Mouse (Mus musculus) brain, embryonic 14.5 days (tissue): ENCODE measurements at regions not wholly inside any gene's neighbourhood (a gene's known extent, or its start where the extent isn't known, plus 50 kb on each side); places are given as distances from the start of the nearest gene placed in this dataset.
"Not testable (repeated sequence)": the region's sequence is repeated elsewhere in the genome, so short reads cannot be mapped to it uniquely, and the experiment has no call there.

Experiments
- DNase-seq: peaks from one replicate; pipeline ENCODE4 v3.0.0-alpha.2; 2011; ENCODE audit warnings: low read depth
- CTCF ChIP-seq: fragments of 200-500 bp; IDR thresholded peaks from 2 replicates; pipeline ENCODE4 v1.5.1; 2012; ENCODE audit warnings: inconsistent platforms, mild to moderate bottlenecking, moderate library complexity, borderline replicate concordance; ENCODE audit not compliant: insufficient read depth, insufficient read length; ENCODE audit errors: extremely low read depth
- POLR2A ChIP-seq: fragments of 200-500 bp; IDR thresholded peaks from 2 replicates; pipeline ENCODE4 v1.6.1; 2012; ENCODE audit warnings: mild to moderate bottlenecking, inconsistent platforms, borderline replicate concordance; ENCODE audit not compliant: poor library complexity, insufficient read depth, insufficient read length, severe bottlenecking; ENCODE audit errors: extremely low read depth

DNA sequence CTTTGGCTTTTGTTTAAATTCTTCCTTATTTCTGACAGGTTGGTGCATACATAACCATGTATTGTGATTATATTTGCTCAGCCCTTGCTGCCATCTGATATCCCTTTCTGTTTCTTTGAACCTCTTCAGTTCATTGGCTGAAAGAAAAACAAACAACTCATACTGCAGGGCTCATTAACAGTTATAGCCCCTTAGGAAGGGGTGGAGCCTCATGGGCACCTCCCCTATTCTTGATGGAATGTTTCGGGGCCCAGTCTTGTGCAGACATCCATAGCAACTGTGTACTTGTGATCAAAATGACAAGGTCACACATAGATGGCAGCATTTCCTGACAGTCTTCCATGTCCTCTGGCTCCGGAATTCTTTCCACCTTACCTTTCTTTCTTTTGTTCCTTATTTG is 68.4 kb upstream of the Nmnat3 start:
- TF ChIP-seq CTCF (no peak), POLR2A (no peak)
- no peak for DNase-seq

DNA sequence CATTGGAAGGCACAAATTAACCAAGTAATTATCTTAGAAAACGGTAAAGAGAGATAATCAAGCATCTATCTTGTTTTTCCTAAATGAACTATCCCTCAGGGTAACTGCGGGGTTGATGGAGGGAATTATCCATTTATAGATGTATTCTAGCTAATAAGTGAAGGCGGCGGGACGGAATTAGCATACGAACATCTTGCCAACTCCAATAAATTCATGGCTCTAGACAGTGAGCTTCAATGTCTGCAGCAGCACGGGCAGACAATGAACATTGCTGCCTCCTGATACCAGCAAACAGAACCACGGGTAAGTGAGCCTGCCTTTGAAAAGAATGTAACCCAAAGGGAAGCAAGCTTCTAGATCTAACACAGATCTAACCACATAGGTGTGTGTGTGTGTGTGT is 66.9 kb upstream of the Nmnat3 start:
- peak; percentile 85 for DNase-seq

DNA sequence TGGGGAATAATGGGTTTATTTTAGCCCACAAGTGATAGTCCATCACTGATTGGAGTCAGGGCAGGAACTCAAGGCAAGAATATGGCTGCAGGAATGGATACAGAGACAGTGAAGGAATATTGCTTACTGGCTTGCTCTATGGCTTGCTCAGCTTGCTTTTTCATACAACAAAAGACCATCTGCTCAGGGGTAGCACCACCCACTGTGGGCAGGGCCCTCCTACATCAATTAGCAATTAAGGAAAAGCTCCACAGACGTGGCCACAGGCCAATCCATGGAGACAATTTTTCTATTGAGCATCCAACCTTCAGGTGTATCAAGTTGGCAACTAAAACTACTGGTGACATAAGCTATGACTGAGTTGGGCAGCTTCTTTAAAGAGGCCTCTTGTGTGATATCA is 65.5 kb upstream of the Nmnat3 start:
- no peak for TF ChIP-seq POLR2A
- TF ChIP-seq CTCF = no peak
- peak; percentile 78 for DNase-seq

More for the DNA sequence above, 66.9 kb upstream of the Nmnat3 start:
- TF ChIP-seq CTCF (no peak), POLR2A (no peak)

DNA sequence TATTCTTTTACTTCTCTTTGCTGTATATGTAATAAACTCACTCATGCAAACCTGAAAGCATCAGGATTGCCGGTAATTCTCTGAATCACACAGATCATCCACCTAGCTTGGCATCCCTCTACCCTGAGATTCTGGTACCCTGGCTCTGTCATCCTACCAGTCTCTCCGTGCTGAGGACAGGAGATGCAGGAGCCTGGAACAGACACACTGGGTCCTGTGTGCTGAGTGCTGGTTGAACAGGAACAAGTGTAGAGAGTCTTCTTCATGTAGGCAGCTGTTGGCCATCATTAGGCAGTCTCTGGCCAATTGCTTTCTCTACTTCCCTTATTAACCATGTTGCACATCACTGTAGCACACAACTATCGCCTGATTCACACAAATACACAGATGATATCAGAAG is 59.0 kb upstream of the Nmnat3 start:
- DNase-seq = no peak
- TF ChIP-seq POLR2A = no peak
- no peak for TF ChIP-seq CTCF

DNA sequence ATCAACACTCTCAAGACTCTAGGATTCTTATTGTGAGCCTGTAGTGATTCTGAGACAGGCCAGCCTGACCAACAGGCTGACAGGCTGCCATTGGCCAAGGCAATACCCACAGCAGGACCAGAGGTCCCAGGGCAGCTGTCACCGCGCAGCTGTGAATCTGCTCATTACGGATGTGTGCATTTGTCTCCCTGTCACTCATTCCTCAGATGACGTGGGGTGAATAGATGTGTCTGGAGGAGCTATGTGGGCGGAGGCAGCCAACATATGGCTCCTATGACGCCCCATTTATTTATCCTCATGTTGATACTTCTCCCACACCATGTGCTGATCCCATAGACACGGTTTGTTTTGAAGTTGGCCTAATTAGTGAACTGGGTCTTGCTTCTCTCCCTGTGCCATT is 58.3 kb upstream of the Nmnat3 start:
- peak; percentile 52 for DNase-seq

DNA sequence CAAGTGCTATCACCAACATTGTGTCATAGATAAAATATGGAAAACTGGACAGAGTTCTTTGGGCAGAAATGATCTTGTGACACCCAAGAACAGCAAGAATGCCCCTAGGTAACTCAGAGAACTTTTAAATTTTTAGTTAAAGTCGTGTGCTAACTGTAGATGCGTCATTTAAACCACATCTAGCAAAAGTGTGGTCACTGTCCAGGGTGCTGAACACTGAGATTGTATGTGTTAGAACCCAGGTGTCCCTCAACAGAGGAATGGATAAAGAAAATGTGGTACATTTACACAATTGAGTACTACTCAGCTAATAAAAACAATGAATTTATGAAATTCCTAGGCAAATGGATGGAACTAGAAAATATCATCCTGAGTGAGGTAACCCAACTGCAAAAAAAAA is 52.5 kb upstream of the Nmnat3 start:
- not testable (repeated sequence) for DNase-seq

More for the DNA sequence above, 58.3 kb upstream of the Nmnat3 start:
- TF ChIP-seq CTCF (no peak), POLR2A (no peak)
